Mouse (Mus musculus) ES-Bruce4 (cell line): ENCODE data around the gene Inpp5d.

ENCODE experiments used
- CTCF ChIP-seq: IDR thresholded peaks from one replicate; pipeline ENCODE4 v1.8.1; 2011; ENCODE audit warnings: low read depth, low read length
- EP300 ChIP-seq: IDR thresholded peaks from 2 replicates; pipeline ENCODE4 v1.6.1; 2011; ENCODE audit warnings: low read depth, low read length; ENCODE audit not compliant: insufficient read depth
- POLR2A ChIP-seq: IDR thresholded peaks from one replicate; pipeline ENCODE4 v1.8.1; 2011; ENCODE audit warnings: low read length; ENCODE audit not compliant: insufficient read depth

DNA sequence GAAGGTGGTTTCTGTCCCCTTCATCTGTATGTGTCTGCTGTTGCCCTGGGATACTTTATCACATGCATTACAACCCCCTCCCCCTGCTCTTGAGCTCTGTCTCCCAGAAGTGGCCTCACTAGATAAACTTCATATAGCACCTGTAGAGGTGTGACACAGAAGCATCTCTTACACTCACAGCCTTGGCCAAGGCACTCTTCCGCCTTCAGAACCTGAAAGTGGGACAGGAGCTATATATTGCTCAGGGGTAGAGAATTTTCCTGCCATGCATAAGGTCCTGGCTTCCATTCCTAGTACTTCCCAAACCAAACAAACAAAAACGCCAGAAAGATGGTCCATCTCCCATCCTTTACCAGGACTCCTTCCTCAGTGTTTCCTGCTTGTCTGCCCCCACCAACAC lies 84.1 kb downstream of the Inpp5d start:
- TF ChIP-seq POLR2A = no peak
- no peak for TF ChIP-seq CTCF
- no peak for TF ChIP-seq EP300
